Mouse (Mus musculus): ENCODE measurements around the gene Arhgap30. TPM values are rescaled to one million over a fixed set of nuclear protein-coding genes. Genes with fewer than 3 reads are reported as not detected.

Arhgap30 gene
- total RNA-seq (2021), result 1 to 10 TPM; 1.8 to 1.9 TPM
- long read RNA-seq, experiment 1, full-length matches to known transcripts, result 1 of 4 reads
- long read RNA-seq, experiment 1, partial matches to known transcripts, result 1 of 4 reads
- long read RNA-seq, experiment 1, other reads (novel, unspliced or antisense), result 2 of 4 reads
- long read RNA-seq, experiment 2, full-length matches to known transcripts, result 1 of 1 reads
- long read RNA-seq, experiment 2, partial matches to known transcripts, result 0 of 1 reads
- long read RNA-seq, experiment 2, other reads (novel, unspliced or antisense), result 0 of 1 reads

DNA sequence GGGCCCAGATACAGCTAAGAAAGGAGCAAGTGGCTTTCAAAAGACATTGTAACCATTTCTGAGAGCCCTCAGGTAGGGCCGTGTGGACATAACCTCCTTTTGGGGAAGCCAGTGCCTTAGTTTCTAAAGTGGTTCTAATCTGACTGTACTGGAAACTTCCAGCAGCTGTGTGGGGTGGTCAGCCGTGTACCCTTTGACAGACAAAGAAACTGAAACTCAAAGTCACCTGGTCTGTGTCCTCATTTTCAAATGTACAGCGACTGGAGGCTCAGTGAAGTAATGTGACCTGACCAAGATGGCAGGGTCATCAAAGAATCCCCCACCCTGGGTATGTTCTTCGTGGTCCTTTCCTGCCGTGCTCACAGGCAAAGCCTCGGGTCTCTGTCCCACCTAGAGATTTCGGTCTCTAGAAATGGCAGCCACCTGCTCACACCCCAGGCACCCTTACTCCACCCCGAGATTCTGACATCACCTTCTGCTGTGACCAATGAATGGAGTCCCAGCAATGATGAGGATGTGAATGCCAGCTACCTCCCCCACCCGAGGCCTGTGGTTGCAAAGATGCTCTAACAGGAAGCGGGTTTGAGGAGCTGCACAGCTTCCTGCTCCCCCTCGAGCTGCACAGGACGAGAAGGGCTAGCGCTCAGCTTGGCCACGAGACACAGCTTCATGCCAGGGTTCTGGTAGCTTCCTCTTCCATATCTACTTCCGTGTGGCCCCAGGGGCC lies at the start of gene Arhgap30:
Arhgap30 (plus strand) TSS at position 579 of the 727 bp plus-strand sequence.
- intact Hi-C loops (cut with DNase I), result no loop called here
- DNase-seq (ENCODE audit: low spot score in 2 of 2), result peak; percentile 42 to 55

DNA sequence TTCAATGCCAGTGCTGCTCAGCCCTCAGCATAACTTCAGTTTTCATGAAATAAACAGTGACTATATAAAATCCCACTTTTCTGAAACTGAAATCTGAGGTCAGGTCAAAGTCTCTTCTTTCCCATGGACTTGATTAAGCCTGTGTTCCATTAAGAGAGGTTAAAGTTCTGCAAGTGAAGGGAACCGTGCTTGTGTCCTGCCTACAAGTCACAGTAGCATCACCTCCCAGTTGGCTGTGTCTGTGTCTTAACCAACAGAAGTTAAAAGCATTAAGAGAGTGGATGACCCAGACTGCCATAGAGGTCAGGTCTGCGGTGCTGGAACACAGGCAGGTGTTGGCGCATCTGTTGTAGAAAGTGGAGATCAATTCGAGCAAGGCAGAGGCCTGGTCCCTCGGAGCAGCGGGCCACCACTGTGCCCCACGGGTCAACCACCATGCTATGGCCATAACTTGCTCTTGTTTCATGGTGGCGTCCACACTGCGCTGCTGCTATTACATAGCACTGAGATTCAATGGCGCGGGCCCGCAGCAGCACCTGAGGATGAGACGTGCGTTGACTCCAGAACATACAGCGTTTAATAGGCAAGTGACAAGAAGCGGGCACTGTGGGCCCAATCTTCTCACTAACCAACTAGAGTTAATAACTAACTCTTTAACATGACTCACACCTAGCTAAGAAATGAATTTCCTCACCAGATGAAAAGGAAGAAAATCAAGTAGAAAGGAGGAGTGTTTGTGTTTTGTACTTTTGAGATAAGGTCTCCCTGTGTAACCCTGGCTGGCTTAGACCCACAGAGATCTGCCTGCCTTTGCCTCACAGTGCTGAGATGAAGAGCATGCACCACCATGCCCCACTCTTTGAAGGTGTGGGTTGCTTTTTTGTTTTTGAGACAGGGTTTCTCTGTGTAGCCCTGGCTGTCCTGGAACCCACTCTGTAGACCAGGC lies 46.2 kb upstream of the Arhgap30 start:
- DNase-seq (ENCODE audit: low spot score in 2 of 2), result no peak

DNA sequence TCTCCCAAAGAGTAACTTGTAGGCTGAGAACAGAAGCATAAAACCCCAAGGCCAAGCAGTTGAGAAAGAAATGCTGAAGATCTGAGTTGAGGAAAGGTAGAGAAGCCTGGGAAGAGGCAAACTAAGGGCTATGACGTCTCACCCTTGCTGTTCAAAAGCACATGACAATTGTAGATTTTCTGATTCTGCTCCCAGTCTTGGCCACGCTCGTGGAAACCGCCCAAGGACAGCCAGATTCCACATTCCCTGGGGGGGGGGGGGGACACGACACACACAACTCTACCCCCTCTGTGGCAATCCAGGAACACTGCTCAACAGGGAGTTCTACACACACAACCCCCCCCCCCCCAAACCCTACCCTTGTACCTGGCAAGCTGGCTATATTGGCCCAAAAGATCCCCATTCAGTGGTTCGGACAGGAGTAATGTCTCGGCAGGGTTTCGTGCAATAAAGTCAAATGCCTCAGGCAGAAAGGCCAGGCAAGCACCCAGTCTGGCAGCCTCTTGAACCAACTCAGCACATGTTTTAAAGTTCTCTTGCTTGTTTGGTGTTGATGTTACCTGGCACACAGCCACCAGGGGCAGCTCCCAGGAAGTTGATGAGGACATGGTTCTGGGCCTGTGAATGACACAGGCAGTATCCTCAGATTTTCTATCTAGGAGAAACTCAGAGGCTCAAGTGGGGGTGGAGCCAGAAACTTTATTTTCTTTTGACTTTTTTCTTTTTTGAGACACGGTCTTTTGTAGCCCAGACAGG lies 44.7 kb upstream of the Arhgap30 start:
- intact Hi-C loops (cut with DNase I), result no loop called here
- peak in 1 of 2 experiments; percentile 28 for DNase-seq (ENCODE audit: low spot score in 2 of 2)

More for the DNA sequence above, 46.2 kb upstream of the Arhgap30 start:
- intact Hi-C loops (cut with DNase I), result no loop called here

DNA sequence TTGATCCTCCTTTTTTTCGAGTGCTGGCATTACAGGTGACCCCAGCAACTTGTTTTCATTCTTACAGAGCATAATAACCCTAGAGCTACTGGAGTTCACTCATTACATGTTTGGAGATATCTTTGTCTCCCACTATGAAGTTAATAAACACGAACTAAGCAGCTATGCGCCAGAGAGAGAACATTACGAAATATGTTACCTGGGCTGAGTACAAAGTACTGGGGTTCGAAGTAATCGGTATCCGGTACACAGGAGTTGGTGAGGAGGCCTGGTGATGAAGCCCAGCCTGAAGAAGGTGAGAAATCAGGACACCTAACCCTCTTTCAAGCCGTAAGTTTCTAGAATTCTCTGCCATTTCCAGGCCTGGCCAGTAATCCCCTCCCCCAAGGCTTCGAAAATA lies 44.0 kb upstream of the Arhgap30 start:
- intact Hi-C loops (cut with DNase I), result no loop called here
- no peak for DNase-seq (ENCODE audit: low spot score in 2 of 2)

DNA sequence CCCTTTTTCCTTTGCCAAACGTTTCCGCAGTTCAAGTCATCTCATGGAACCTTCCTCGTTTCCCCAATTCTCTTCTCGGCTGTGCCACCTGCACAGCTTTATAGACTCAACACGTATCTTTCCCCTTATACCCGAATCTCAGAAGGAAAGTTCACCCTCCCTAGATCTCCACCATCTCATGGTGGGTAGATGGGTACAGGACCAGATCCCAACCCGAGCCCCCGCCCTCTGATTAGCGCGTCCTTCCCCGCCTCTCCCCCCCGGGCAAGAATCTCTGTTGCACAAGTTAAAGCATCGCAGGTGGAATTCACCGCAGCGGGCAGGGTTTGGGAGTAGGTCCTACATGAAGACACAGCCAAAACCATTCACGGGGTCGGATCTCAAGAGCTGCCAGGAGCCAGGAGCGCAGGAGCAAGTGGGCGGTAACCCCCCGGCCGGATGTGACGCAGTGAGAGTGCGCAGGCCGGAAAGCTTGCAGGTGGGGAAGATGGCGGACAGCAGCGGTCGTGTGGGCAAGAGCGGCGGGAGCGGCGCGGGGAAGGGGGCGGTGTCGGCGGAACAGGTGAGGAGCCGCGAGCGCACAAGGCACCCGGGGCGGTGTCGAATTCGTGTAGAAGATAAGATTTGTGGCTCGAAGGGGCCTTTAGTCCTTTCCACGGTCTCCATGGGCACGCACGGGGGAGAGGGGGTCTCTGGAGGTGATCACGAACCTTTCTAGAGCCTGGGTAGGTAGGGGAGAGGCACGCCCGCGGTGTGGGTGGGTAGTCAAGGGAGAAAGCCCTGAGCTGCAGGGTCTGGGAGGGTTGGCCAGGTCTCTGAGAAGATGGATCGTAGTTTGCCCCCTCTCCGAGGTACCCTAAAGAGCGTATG lies 43.3 kb upstream of the Arhgap30 start, which contains the start of the genes Nit1 and Pfdn2:
Nit1 (minus strand) TSS at position 422 of the 870 bp plus-strand sequence.
Pfdn2 (plus strand) TSS at position 446 of the 870 bp plus-strand sequence.
- intact Hi-C loops (cut with DNase I), result no loop called here

DNA sequence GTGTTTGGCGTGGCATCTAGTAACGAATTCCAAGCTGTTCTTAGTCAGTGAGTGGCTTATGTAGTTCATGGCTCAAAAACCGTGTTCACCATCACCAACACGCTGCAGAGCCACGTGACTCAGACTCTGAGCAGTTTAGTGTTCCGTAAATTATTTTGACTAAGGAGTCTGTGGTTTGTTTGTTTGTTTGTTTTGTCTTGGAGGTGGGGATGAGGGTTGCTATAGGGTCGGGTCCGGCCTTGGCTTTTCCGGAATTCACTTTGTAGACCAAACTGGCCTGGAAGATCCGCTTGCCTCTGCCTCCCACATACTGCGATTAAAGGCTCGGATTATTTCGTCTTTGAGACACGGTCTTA lies 42.7 kb upstream of the Arhgap30 start:
- intact Hi-C loops (cut with DNase I), result no loop called here
- DNase-seq (ENCODE audit: low spot score in 2 of 2), result no peak

More for the DNA sequence above, 43.3 kb upstream of the Arhgap30 start, which contains the start of the genes Nit1 and Pfdn2:
- peak; percentile 87 to 92 for DNase-seq (ENCODE audit: low spot score in 2 of 2)

DNA sequence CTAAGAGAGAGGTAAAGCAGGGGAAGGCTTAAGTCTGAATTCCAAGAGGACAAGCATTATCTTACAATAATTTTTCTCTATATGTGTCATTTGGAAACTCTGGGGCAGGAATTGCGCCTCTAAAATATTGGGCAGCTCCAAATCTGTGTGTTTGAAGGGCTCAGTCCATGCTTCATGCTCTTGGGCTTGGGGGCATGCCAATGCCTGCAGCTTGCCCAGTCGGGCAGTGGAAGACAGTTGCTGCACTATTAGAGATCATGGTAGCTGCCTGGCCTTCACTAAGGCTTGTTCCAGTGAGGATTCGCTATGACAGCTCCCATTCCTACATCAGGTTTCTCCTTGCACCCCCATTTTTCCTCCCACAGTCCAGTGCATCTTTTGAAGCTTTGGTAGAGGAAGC lies 40.1 kb upstream of the Arhgap30 start:
- intact Hi-C loops (cut with DNase I), result no loop called here
- no peak for DNase-seq (ENCODE audit: low spot score in 2 of 2)

DNA sequence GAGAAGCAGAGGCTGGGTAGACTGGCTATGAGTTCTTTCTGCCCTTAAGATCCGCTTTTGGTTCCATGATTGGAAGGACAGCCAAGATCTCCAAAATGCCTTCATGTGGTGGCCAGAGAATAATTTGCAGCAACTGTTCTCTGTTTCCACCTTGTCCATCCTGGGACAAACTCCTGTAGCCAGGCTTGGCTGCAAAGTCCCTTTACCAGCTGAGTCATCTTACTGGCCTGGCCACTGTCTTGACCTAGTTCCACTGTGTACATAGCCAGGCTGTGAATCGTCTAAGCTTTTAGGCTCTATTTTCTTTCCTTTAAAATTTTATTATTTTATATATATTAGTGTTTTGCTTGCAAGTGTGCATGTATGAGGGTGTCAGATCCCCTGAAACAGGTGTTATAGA lies 39.5 kb upstream of the Arhgap30 start:
- DNase-seq (ENCODE audit: low spot score in 2 of 2), result no peak
- intact Hi-C loops (cut with DNase I), result no loop called here

DNA sequence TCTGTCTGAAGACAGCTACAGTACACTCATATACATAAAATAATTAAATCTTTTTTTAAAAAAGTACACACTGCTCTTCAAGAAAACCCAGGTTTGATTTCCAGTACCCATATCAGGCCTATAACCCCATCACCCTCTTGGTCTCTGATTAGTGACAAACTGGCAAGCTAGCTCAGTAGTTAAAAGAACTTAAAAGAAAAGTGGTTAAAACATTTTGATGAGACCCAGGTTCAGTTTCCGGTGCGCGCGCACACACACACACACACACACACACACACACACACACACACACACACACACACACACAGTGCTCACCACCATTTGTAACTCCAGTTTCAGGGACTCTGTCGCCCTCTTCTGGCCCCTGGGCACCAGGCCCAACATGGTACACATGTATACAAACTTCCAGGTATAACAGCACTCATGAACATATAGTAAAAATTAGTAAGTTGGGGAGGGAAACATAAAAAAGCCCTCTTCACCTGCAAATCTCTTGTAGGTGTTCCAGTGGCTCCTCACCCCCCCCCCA lies 32.9 kb upstream of the Arhgap30 start:
- no peak for DNase-seq (ENCODE audit: low spot score in 2 of 2)
- intact Hi-C loops (cut with DNase I), result no loop called here

DNA sequence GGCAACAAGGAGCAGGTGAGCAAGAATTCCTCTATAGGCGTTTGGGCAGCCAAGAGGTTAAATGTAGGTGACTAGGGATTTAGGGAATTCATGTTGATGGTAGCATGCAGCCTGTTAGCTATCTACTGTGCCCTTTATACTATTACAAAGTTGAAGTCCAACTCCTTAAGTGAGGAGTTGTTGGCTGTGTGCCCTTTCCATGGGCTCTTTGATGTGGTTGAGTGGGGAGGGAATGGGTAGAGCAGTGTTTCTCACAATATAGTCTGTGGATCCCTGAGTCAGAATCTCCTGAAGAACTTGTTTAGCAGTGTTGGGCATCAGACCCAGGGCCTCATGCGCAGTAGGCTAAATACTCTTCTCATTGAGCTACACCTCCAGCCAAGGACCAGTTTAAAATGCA lies 31.9 kb upstream of the Arhgap30 start:
- intact Hi-C loops (cut with DNase I), result no loop called here
- no peak for DNase-seq (ENCODE audit: low spot score in 2 of 2)

DNA sequence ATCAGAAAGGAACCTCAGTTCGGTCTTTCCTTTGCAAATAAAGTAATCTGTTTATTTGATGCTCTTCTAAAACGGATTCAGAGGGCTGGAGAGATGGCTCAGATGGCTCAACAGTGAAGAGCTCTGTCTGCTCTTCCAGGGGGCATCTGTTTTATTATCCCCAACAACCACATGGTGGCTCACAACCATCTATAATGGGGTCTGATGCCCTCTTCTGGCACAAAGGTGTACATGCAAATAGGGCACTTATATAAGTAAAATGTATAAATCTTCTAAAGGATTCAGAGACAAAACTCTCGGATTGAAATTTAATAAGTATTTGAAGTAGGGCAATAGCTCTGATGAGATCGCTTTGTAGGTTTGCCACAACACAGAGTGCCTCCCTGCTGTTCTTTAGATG lies 30.3 kb upstream of the Arhgap30 start:
- peak; percentile 53 to 81 for DNase-seq (ENCODE audit: low spot score in 2 of 2)
- intact Hi-C loops (cut with DNase I), result no loop called here

DNA sequence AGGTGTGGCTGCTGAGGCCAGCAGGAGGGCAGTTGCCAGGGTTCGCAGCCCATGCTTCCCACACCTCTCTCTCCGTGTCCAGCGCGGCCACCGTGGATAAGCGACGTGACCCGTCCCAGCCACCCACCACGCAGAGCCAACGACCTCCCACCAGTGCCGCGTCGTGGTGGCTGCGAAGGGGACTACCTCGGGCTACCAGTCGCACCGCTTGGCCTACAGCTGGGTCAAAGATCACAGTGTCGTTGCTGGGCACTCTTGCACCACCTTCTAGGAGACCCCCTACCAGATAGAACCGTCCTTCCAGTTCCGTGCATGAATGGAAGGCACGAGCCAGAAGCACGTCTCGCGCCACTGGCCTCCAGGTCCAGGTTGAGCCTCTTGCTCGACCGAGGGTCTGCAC lies 28.5 kb upstream of the Arhgap30 start:
- intact Hi-C loops (cut with DNase I), result loop anchor here (2.0 to 10.0 kb wide), 4 partner anchors 52 to 205 kb away; partner anchors contain the start of genes Alyref2 and Usf1
- DNase-seq (ENCODE audit: low spot score in 2 of 2), result peak; percentile 20 to 48

DNA sequence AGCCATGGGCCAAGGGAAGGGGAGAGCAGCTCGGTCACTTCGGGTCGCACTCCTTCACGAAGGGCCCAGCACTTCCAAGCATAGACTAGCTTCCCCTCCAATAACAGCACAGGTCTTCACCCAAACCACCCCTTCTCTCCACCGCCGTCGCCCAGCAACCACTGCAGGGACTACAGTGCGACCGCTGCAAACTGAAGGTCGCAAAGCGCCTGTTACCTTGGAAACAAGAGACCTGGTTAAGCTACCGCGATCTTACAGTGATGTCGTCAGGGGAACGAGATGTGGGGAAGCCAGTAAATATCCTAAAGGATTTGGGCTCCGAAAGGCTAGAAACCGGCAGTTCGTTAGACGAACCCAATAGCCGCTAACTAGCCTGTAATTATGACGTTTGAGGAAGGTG lies 28.1 kb upstream of the Arhgap30 start, which contains the start of gene Klhdc9:
Klhdc9 (minus strand) TSS at position 143 of the 400 bp plus-strand sequence.
- intact Hi-C loops (cut with DNase I), result loop anchor here (2.0 to 10.0 kb wide), 4 partner anchors 52 to 204 kb away; partner anchors contain the start of genes Alyref2 and Usf1

DNA sequence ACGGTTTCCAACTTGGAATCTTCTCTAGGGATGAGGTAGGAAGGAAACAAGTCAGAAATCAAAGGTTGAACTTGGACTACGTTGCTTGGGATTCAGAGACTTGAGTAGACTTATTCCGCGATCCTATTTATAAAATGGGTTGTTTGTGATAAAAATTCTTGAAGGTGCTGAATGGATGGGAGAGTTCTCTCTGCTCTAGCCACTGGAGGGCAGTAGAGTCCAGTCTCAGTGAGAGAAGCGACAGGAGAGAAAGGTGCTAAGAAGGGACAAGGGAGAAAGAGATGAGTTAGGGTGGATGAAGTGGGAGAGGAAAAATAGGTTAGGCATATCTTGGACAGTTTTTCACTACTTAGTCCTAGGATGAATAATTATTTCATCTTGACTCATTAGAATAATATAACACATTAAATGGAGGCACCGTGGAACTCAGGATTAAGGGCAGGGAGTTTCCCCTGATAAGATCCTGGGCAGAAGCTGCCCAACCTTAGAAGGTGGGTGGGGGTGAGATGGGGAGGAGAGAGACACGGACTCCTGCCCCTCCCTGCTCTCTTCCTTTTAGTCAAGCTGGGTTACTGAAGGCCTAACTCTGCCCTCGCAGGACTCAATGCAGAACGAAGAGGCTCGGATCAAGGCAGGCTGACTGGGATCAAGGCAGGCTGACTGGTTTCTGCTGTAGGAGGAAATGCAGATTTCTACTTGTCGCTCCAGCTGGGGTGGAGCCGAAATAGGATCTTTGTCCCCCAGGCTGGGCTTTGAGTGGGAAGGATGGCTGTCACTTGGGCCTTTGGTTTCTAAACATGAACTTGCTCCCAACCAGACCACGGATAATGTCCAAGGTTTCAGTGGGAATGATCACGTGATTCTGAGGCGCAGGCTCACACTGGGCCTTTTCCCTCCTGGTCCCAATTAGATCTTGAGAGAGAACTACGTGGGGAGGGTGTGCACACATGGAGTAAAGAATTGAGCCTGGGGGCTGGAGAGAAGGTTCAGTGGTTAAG lies 27.3 kb upstream of the Arhgap30 start:
- DNase-seq (ENCODE audit: low spot score in 2 of 2), result peak; percentile 81 to 84
- intact Hi-C loops (cut with DNase I), result loop anchor here (2.0 to 10.0 kb wide), 4 partner anchors 51 to 203 kb away; partner anchors contain the start of genes Alyref2 and Usf1

More for the DNA sequence above, 28.1 kb upstream of the Arhgap30 start, which contains the start of gene Klhdc9:
- peak; percentile 90 to 98 for DNase-seq (ENCODE audit: low spot score in 2 of 2)

DNA sequence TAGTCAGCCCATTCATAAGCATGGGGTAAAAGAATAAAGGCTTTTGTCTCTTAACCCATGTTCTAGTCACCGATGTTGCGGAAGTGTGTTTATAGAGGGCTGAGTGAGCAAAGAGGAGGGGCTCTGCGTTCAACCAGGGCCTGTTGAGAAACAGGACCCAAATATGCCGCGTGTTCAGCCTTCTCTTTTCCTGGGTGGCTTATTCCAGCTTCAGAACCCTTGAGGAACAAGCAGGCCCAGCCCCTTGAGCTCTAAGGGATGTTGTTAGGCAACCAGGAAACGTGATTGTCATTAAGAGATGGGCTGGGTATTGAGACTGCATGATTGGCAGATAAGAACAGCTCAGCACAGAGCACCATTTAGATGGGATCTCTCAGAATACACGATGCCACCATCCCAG lies 22.8 kb upstream of the Arhgap30 start:
- DNase-seq (ENCODE audit: low spot score in 2 of 2), result no peak
- intact Hi-C loops (cut with DNase I), result loop anchor here (10.0 kb wide), 1 partner anchor 199 kb away; no protein-coding TSS in a partner anchor

Data from left cerebral cortex, postnatal 14 days (tissue).